Mouse (Mus musculus): ENCODE data around the gene St7.

Gene St7

DNA sequence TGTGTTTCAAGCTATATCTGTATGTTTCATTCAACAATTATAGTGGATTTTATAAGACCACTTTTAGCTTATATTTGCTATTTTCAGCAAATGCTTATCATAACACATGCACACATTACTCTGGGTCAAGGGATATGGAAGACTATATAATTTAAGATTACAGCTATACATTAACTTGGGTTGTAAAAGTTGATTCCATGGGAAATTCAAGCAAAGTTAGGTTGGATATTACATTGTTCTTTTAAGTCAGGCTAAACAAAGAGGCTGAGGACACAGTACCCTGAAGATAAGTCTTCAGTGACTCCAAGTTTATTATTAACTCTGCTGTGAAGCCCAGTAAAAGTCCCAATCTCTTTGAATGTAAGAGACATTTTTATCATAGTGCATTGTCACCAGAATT, 118.8 kb downstream of the St7 start:
- no peak for DNase-seq (ENCODE audit: extremely low read depth, low read depth, low spot score)

GRCm38 (mm10) chr6:17814074-17814649, 121.4 kb downstream of the St7 start:
- DNase-seq (ENCODE audit: extremely low read depth, low read depth, low spot score), result no peak

DNA sequence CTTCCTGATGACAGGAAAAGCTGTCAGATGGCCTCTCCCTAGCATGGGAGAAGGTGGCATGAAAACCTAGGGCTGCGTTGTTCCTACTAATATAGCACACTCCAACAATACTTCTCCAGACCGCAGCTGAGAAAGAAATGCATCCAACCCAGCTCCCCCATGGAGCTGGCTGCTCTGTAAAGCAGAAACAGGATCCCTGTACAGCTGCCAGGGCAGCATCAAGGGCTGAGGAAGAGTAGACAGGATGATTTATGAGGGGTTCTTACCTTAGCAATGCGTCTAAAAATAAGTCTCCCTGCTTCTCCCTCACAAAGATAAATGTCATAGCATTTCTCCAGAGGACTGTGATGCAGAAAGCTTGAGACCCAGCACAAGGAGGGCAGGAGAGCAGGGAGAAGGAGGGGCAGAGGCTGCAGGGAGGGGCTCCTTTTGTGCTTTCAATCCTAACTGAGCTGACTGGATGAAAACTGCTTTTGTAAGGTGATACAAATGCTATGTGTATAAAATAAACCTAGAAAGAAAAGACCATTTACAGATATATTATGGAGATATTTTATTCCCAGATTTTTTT, 124.2 kb downstream of the St7 start:
- no peak for DNase-seq (ENCODE audit: extremely low read depth, low read depth, low spot score)

DNA sequence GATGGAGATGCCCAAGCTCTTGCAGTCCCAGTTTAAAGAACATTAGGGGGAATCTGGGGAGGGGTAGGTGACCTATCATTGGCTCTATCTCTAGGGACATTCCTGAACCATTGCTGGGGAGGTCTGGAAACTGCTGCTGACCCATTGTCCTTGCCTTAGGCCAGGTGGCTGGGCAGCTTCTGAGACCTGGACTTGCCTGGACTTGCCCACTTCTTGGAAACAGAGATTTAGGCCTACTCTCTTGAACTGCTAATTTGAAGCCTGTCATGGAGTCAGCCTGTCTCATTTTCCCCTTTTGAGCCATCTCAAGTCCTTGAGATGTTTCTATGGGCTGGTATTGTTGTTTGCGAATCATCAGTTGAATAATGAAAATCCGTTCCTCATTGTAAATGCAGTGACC, 130.9 kb downstream of the St7 start:
- no peak for DNase-seq (ENCODE audit: extremely low read depth, low read depth, low spot score)

DNA sequence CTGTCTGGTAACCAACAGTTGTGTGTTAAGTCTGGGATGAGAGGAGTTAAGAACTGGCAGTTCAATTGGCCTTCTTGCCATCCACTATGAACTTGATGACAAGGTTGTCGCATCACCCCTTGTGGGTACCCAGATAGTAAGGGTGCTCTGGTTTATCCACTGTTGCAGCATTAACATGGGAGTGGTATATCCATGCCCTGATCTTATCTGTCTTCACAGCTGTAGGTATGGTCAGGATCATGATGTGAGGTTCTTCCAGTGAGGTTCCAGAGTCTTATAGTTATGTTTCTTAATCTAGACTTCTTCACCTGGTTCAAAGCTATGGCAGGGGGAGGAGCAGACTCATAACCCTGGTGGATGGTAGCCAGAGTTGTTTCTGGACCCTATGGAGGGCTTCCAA, 132.0 kb downstream of the St7 start:
- DNase-seq (ENCODE audit: extremely low read depth, low read depth, low spot score), result no peak

DNA sequence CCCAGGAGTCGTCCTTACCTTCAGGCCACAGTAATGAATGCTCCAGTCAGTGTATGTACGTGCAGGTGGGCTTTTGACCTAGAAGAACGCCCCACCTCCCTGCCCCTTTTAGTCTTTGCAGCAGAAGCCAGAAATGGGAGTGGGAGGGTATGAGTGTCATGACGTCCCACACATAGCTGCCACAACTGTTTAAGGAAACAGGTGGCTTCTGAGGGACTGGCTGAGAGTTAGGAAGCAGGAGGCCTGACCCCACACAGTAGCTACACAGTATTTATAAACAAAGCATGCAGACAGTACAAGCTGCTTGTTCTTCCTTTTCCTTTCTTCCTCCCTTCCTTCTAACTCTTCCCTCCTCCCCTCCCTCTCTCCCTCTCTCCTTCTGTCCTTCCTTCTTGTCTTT, 135.6 kb downstream of the St7 start:
- no peak for DNase-seq (ENCODE audit: extremely low read depth, low read depth, low spot score)

- DNase-seq (ENCODE audit: extremely low read depth, low read depth, low spot score), result no peak
Observed at GRCm38 (mm10) chr6:17829981-17830380, 137.2 kb downstream of the St7 start.

- DNase-seq (ENCODE audit: extremely low read depth, low read depth, low spot score), result no peak
Observed at GRCm38 (mm10) chr6:17834493-17834892, 141.8 kb downstream of the St7 start.

DNA sequence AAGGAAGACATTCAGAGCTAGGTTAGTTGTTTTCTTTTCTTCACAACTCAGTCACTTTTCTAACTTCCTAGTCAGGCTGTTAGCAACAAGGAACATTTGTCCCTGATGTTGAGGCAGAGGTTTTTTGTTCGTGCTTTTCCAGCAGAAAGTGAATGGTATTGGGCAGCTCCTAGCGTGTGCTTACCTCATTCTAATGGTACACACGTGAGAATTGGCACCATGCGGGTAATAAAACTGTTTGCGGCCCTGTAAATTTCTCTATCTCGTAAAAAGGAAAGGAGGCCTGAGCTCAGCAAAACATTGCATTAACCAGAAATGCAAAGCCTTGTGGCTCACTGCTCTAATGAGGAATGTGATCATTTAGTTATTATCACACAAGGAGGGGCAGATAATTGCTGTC, 143.0 kb downstream of the St7 start:
- DNase-seq (ENCODE audit: extremely low read depth, low read depth, low spot score), result no peak

DNA sequence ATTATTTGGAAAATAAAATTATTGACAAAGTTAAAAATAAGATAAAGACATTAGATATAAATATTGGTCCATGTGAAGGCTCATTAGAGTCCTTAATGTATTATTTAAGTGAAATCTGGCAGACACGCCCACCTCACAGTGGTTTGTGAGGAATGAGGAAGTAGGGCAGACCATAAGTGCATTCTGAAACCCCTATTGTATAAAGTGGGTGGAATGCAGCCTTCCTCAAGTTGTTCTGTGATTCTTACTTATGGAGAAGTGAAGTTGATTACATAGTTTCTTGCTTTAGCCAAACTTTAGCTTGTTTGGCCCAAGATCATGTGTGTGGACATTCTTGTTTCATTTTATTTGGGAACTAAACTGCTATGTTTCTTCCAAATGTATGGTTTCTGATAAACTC, 144.9 kb downstream of the St7 start:
- DNase-seq (ENCODE audit: extremely low read depth, low read depth, low spot score), result no peak

DNA sequence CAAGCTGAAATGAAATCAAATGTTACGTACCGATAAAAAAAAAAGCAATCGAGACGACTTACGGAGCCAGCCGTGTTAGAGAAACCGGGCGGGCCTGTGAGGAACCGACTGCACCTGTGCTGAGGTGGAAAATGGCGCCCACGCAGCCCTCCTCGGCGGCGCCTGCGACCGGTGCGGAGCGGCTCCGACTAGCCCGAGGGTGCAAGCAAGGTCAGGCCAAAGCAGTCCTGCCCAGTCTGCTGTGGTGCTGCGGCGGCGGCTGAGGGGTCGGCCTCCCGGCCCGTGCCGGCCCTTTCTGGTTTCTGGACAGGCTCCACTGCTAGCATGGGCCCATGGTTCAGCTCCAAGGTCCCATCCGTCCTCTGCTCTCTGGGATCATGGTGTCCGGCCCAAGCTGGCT, 147.7 kb downstream of the St7 start:
- DNase-seq (ENCODE audit: extremely low read depth, low read depth, low spot score), result no peak

GRCm38 (mm10) chr6:17842759-17843158, 150.0 kb downstream of the St7 start:
- no peak for DNase-seq (ENCODE audit: extremely low read depth, low read depth, low spot score)

DNA sequence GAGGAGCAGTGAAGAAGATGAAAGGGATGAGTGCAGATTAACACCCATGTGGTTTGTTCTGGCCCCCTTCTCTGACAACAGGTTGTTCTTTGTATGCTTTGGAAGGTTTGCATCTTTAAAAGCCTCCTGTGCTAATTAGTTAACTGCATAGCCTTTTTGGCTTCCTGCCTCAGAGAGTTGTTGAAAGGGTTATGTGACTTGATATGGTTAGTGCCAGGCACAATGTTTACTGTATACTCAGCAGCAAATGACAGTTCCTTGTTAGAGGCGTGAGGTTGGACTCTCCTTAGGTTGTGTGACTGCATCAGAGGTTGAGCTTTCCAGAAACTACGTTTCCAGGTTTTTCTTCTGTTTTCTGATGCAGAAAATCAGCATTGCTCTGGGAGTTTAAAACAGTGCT, 158.6 kb downstream of the St7 start:
- no peak for DNase-seq (ENCODE audit: extremely low read depth, low read depth, low spot score)

GRCm38 (mm10) chr6:17853587-17854274, 161.0 kb downstream of the St7 start:
- DNase-seq (ENCODE audit: extremely low read depth, low read depth, low spot score), result no peak

GRCm38 (mm10) chr6:17855616-17856015, 162.9 kb downstream of the St7 start:
- no peak for DNase-seq (ENCODE audit: extremely low read depth, low read depth, low spot score)

DNA sequence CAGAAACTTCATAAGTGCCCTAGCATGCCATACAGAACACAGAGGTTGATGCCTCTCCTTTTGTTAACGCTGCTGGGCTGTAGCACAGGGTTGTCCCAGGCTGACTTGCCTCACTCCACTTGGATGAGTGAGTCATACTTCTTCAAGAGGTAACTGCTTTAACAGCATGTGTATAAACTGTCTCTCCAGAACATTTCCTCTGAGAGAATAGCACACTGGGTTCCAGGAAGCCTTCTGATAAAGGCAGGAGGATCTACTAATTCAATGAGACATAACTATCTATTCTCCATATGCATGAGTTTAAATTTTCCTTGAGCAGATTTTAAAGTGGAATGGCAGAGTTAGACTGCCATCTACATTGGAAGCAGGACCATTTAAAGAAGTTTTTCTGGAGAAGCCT, 166.8 kb downstream of the St7 start:
- no peak for DNase-seq (ENCODE audit: extremely low read depth, low read depth, low spot score)

DNA sequence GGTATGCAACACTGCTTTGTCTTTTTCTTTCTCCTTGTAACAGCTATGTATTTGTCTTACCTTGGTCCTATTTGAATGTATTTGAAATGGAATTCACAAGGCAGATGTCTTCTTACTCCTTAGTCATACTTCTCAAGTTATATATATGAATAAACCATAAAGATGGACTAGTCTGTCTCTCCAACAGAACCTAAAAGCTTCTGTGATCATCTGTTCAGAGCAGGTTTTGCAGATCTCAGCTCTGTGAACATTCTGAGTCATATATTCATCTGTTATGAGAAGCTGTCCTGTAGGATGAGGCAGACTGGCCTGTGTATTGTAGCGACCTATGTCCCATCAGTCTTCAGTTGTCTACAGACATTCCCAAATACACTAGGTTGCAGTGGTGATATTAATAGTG, 167.7 kb downstream of the St7 start:
- DNase-seq (ENCODE audit: extremely low read depth, low read depth, low spot score), result no peak

DNA sequence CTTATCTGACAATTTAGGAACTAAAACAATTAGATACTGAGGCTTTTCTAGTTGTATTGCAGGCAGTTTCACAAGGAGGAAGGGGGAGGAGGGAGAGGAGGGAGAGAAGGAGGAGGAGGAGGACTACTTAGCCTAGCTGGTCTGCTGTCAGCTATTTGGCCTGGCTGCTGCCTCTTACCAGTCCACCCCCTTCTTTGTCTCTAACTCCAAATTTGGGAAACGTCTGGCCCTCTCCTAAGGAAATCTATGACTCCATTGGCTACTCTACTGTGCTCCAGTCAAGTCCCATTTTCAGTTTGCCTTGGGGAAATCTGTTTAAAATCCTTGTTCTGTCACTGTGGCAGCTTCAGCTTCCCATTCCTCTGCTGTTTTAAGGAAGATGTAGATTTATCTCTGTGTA, 175.1 kb downstream of the St7 start:
- DNase-seq (ENCODE audit: extremely low read depth, low read depth, low spot score), result no peak

DNA sequence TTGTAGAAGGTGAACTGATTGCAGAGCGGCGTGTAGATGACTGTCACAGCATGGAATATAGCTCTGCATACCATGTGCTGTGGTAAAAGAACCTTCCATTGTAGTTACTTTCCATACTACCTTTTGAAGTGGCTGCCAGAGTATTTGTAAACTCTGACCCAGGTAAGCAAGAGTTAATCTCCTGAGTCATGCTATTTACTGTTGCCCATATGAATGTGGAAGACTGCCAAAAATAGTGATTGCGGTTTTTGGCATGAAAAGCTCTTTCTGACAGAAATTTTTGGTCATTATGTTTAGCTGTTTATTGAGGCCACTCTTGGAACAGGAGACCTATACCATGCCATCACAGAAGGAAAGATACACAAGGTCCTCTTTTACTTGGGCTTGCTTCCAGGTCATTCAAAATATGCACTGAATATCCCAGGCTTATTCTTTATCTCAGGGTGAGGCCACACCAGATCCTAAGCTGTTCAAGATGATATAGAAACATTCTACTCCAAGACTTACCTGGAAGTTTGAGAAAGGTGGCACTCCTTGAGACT, 179.2 kb downstream of the St7 start:
- no peak for DNase-seq (ENCODE audit: extremely low read depth, low read depth, low spot score)

GRCm38 (mm10) chr6:17875606-17876005, 182.9 kb downstream of the St7 start:
- no peak for DNase-seq (ENCODE audit: extremely low read depth, low read depth, low spot score)

GRCm38 (mm10) chr6:17876023-17876613, 183.4 kb downstream of the St7 start:
- DNase-seq (ENCODE audit: extremely low read depth, low read depth, low spot score), result no peak

- DNase-seq (ENCODE audit: extremely low read depth, low read depth, low spot score), result no peak
Observed at GRCm38 (mm10) chr6:17876670-17877179, 184.0 kb downstream of the St7 start.
